Mouse (Mus musculus): ENCODE results near the gene Atp13a2.

The Atp13a2 gene

GRCm38 (mm10) chr4:141030541-141031206, 44.0 kb downstream of the Atp13a2 start:
- in situ Hi-C loops (cut with MboI, MseI), result no loop called here

DNA sequence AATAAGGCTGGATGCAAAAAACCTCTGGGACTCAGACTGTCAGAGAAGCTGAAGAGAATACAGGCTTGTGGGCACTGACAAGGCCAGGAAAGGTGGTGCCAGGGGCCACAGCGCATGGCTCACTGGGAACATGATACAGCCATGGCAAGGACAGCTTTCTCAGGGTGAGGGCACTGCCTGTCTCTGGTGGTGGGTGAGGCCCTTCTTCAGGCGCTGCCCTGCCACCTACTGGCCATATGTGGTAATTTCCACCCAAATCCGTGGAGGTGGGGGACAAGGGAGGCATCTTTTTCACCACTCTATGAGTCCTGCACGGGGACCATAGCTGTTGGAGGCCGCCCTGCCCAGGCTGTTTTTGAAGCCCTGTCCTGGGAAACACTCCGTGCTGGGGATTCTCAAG, 45.1 kb downstream of the Atp13a2 start:
- in situ Hi-C loops (cut with MboI, MseI), result no loop called here

DNA sequence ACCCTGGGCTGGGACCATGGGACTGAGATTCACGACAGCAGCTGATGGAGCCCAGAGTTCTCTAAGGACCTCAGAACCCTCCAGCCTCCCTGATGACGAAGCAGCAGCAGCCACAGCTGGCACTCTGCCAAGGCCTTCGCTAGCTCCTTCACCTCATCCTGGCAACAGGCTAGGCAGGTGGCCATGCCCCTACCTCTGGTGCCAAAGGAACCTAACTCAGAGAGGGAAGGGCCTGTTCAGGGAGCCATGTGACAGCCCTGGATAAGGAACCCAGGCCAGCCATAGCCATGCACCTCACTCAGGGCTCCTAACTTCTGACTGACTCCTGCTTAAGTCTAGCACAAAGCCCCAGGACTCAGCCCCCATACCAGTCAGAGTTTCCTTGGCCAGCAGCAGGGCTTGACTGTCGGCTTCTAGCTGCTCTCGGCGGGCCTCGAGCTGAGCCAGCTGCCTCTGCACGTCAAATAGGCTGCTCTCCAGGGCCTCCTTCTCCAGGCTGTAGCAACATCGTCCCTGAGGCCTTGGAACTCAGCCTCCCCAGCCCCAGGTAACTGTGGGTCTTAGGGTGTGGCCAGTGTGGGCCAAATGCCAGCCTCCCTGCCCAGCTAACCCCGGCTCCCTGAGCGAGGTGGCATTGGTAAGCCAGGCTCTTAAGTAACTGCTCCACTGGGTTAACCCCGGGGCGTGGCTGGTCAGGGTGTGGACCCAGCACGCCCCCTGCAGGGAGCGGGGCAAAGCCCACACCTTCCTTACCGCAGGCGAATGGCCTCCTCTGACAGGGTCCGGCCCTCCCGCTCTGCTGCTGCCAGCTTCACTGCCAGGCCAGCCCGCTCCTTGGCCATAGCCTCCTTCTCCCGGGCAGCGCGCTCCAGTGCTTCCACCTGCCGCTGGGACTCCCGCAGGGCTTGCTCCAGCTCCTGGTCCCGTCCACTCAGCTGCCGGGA, 47.2 kb downstream of the Atp13a2 start:
- in situ Hi-C loops (cut with MboI, MseI), result no loop called here

DNA sequence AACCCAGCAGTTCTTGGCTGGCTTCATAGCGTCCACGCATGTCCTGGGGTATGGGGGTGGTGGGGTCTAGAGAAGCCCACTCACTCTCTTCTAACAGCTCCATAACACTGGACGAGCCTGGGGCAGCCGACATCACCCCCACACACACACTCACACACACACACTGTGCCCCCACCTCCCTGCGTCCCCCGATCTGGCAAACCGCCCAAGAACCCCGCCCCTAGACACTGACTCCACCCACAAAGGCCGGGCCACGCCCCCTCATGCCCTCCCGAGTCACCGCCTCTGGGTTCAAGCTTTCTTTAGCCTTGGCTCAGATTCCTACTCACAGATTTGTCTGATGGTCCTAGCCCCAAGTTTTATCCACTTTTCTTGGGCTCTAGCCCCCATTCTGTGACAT, 54.4 kb downstream of the Atp13a2 start:
- in situ Hi-C loops (cut with MboI, MseI), result no loop called here

DNA sequence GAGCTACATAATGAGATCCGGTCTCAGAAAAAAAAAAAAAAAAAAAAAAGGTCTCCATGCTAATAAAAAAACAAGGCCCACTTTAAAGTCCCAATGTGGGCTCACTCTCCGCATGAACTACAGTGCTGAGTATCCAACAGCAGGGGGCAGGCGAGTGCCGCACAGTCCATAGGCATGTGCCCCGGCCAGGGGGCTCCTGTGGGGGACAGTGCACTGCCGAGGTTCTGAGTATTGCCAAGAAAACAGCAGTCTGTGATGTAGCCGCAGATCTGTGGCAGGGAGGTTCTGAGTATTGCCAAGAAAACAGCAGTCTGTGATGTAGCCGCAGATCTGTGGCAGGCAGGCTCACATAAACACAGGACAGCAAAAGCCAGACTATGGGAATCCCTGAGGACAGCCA, 58.1 kb downstream of the Atp13a2 start:
- in situ Hi-C loops (cut with MboI, MseI), result no loop called here

DNA sequence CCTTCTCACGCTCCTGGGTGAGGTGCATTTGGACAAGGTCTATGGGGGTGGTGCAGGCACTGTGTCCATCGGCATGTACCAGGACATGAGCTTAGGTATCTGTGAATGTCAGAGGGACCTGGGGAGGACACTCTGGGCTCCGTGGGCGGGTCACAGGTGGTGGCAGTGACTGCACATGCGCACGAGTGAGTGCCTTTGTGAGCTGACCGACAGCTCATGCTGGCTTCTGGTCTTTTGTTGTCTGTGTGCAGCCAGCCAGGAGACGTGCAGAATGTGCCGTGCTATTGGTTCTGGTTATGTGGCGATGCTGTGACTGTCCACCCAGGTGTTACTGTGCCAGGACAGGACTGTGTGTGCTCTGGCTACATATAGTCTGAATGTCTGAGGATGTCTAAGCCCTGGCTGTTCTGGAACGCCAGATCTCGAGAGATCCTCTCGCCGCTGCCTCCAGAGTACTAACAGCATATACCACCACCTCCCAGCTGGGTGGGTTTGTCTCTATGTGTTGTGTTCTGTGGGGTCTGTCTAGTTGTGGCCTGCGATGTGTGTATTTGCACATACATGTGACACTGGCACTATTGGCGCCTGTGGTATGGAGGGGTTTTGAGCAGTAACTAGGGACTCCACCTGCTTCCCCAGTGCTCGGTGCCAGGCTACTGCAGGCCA, 62.3 kb downstream of the Atp13a2 start:
- in situ Hi-C loops (cut with MboI, MseI), result no loop called here

DNA sequence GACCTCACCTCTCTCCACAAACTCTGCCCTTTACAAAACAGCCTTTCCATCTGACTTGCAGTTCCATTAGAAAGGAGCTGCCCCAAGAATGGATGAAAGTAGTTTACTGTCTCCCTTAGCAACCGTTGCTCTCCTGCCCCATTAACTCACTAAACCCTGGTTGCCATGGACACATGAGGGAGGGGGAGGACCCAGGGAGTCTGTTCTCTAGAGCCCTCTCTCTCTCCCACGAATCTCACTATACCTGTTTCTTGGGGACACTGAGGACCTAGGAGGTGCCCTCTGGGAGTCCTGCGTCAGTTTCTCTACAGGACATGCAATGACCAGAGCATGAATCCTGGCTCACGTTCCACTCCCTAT, 62.8 kb downstream of the Atp13a2 start:
- in situ Hi-C loops (cut with MboI, MseI), result no loop called here

- in situ Hi-C loops (cut with MboI, MseI), result no loop called here
These were observed 65.8 kb downstream of the Atp13a2 start for GRCm38 (mm10) chr4:141052442-141052841.

GRCm38 (mm10) chr4:141053138-141053537, 66.5 kb downstream of the Atp13a2 start:
- in situ Hi-C loops (cut with MboI, MseI), result no loop called here

- in situ Hi-C loops (cut with MboI, MseI), result no loop called here
These were observed 67.0 kb downstream of the Atp13a2 start for GRCm38 (mm10) chr4:141053568-141054161.

Data from regulatory T cell (primary cell).